Mouse (Mus musculus) limb, embryonic 12.5 days (tissue): Measurements from ENCODE around the gene Gtf2ird2. TPM values are rescaled to one million over a fixed set of nuclear protein-coding genes. Genes with fewer than 3 reads are reported as not detected.

Experiments used
- ATAC-seq: fragments of 200-750 bp; cut with Nextera tagmentation; 2 replicates; pipeline ENCODE4 v1.8.0; 2017; ENCODE audit warnings: low read depth, moderate TSS enrichment; ENCODE audit not compliant: insufficient number of reproducible peaks, insufficient read depth, low FRiP score, low TSS enrichment
- H3K27ac ChIP-seq: fragments of 300-500 bp; sonication (generic); 2 replicates; pipeline ENCODE4 v1.5.1; 2016; ENCODE audit warnings: mild to moderate bottlenecking, moderate library complexity
- H3K27me3 ChIP-seq: fragments of 300-500 bp; sonication (generic); 2 replicates; pipeline ENCODE4 v1.6.1; 2016; ENCODE audit warnings: mild to moderate bottlenecking, moderate library complexity
- H3K36me3 ChIP-seq: fragments of 300-500 bp; sonication (generic); 2 replicates; pipeline ENCODE4 v1.6.1; 2016; ENCODE audit warnings: mild to moderate bottlenecking, moderate library complexity
- H3K4me1 ChIP-seq: fragments of 300-500 bp; sonication (generic); replicated peaks from 2 replicates; pipeline ENCODE4 v1.6.1; 2016
- H3K4me2 ChIP-seq: fragments of 300-500 bp; sonication (generic); 2 replicates; pipeline ENCODE4 v1.6.1; 2016; ENCODE audit warnings: mild to moderate bottlenecking, moderate library complexity
- H3K4me3 ChIP-seq: fragments of 300-500 bp; sonication (generic); replicated peaks from 2 replicates; pipeline ENCODE4 v1.5.1; 2016; ENCODE audit warnings: mild to moderate bottlenecking
- H3K9ac ChIP-seq: fragments of 300-500 bp; sonication (generic); replicated peaks from 2 replicates; pipeline ENCODE4 v1.6.1; 2016; ENCODE audit warnings: mild to moderate bottlenecking, moderate library complexity
- H3K9me3 ChIP-seq: fragments of 300-500 bp; sonication (generic); 2 replicates; pipeline ENCODE4 v1.6.1; 2016; ENCODE audit warnings: mild to moderate bottlenecking, moderate library complexity
- WGBS: fragments of 180-500 bp; shearing (Covaris S2); methylation state at CpG from one replicate; pipeline ENCODE4 v1.1.7; 2016; 5-methylcytosine and 5-hydroxymethylcytosine counted together
- polyA plus RNA-seq: library from polyadenylated mRNA; unstranded; fragments of >200 nt; fragmentation: Nextera tagmentation; extraction: Ambion mirVana; gene quantifications from 2 replicates; pipeline ENCODE4 v1.2.1, GENCODE M21; 2016

The Gtf2ird2 gene
- polyA plus RNA-seq, 1 experiment from 2014 or later, result 13.2 TPM

- Histone ChIP-seq H3K9ac (no peak overlapping the region), H3K9me3 (no peaks in the 10 kb centered on the region), H3K27ac (no peak overlapping the region), H3K27me3 (no peaks in the 10 kb centered on the region), H3K4me1 (no peaks in the 10 kb centered on the region), H3K4me2 (no peak overlapping the region), H3K36me3 (peaks cover 98% of the 10 kb centered on the region), H3K4me3 (no peak overlapping the region)
- no peak for ATAC-seq
- WGBS, result 95% methylated on average over 3 of the region's 3 CpGs
These were observed 66.8 kb downstream of the Gtf2ird2 start for GRCm38 (mm10) chr5:134250601-134251000.

GRCm38 (mm10) chr5:134251083-134251482 lies 67.3 kb downstream of the Gtf2ird2 start:
- Histone ChIP-seq H3K27ac (no peak overlapping the region), H3K27me3 (no peaks in the 10 kb centered on the region), H3K9ac (no peak overlapping the region), H3K4me2 (no peak overlapping the region), H3K36me3 (peaks cover 98% of the 10 kb centered on the region), H3K4me1 (no peaks in the 10 kb centered on the region), H3K4me3 (no peak overlapping the region), H3K9me3 (no peaks in the 10 kb centered on the region)
- ATAC-seq, result no peak
- 95% methylated on average over 4 of the region's 4 CpGs for WGBS

- H3K9ac ChIP-seq, result no peak overlapping the region
- no peaks in the 10 kb centered on the region for H3K9me3 ChIP-seq
- no peaks in the 10 kb centered on the region for H3K27me3 ChIP-seq
- H3K4me2 ChIP-seq, result no peak overlapping the region
- no peak overlapping the region for H3K4me3 ChIP-seq
- 74% methylated on average over 3 of the region's 3 CpGs for WGBS
- H3K4me1 ChIP-seq, result no peaks in the 10 kb centered on the region
- no peak overlapping the region for H3K27ac ChIP-seq
- no peak for ATAC-seq
- peaks cover 96% of the 10 kb centered on the region for H3K36me3 ChIP-seq
These were observed 70.0 kb downstream of the Gtf2ird2 start for GRCm38 (mm10) chr5:134253806-134254205.

GRCm38 (mm10) chr5:134255294-134255693 lies 71.5 kb downstream of the Gtf2ird2 start:
- ATAC-seq, result no peak
- Histone ChIP-seq H3K4me2 (no peak overlapping the region), H3K9me3 (no peaks in the 10 kb centered on the region), H3K4me1 (no peaks in the 10 kb centered on the region), H3K27ac (no peak overlapping the region), H3K9ac (no peak overlapping the region), H3K27me3 (no peaks in the 10 kb centered on the region), H3K36me3 (peaks cover 98% of the 10 kb centered on the region), H3K4me3 (no peak overlapping the region)
- WGBS, result 92% methylated on average over 10 of the region's 10 CpGs

GRCm38 (mm10) chr5:134257349-134258031 lies 73.7 kb downstream of the Gtf2ird2 start:
- H3K9me3 ChIP-seq, result no peaks in the 10 kb centered on the region
- no peaks in the 10 kb centered on the region for H3K4me1 ChIP-seq
- ATAC-seq, result no peak
- no peak overlapping the region for H3K27ac ChIP-seq
- no peaks in the 10 kb centered on the region for H3K27me3 ChIP-seq
- H3K9ac ChIP-seq, result no peak overlapping the region
- no peak overlapping the region for H3K4me3 ChIP-seq
- H3K4me2 ChIP-seq, result no peak overlapping the region
- peaks cover 98% of the 10 kb centered on the region for H3K36me3 ChIP-seq
- 92% methylated on average over 13 of the region's 13 CpGs for WGBS

- Histone ChIP-seq H3K4me1 (no peaks in the 10 kb centered on the region), H3K4me2 (no peak overlapping the region), H3K9ac (no peak overlapping the region), H3K27me3 (no peaks in the 10 kb centered on the region), H3K36me3 (peaks cover 98% of the 10 kb centered on the region), H3K27ac (no peak overlapping the region), H3K9me3 (no peaks in the 10 kb centered on the region), H3K4me3 (no peak overlapping the region)
- ATAC-seq, result no peak
- WGBS, result 85% methylated on average over 4 of the region's 4 CpGs
These were observed 74.6 kb downstream of the Gtf2ird2 start for GRCm38 (mm10) chr5:134258395-134258794.

- Histone ChIP-seq H3K9me3 (no peaks in the 10 kb centered on the region), H3K36me3 (peaks cover 98% of the 10 kb centered on the region), H3K27ac (no peak overlapping the region), H3K9ac (no peak overlapping the region), H3K4me1 (no peaks in the 10 kb centered on the region), H3K4me3 (no peak overlapping the region), H3K27me3 (no peaks in the 10 kb centered on the region), H3K4me2 (no peak overlapping the region)
- no peak for ATAC-seq
- WGBS, result 97% methylated on average over 2 of the region's 2 CpGs
These were observed 75.1 kb downstream of the Gtf2ird2 start for GRCm38 (mm10) chr5:134258934-134259333.

- H3K4me1 ChIP-seq, result no peaks in the 10 kb centered on the region
- H3K4me3 ChIP-seq, result no peak overlapping the region
- H3K27me3 ChIP-seq, result no peaks in the 10 kb centered on the region
- no peak overlapping the region for H3K9ac ChIP-seq
- 92% methylated on average over 9 of the region's 9 CpGs for WGBS
- no peak overlapping the region for H3K4me2 ChIP-seq
- no peak overlapping the region for H3K27ac ChIP-seq
- no peaks in the 10 kb centered on the region for H3K9me3 ChIP-seq
- ATAC-seq, result no peak
- H3K36me3 ChIP-seq, result peaks cover 98% of the 10 kb centered on the region
These were observed 76.3 kb downstream of the Gtf2ird2 start for GRCm38 (mm10) chr5:134260001-134260636.

- Histone ChIP-seq H3K27ac (no peak overlapping the region), H3K4me1 (no peaks in the 10 kb centered on the region)
- ATAC-seq, result no peak
These were observed 82.1 kb downstream of the Gtf2ird2 start for GRCm38 (mm10) chr5:134265890-134266289.

GRCm38 (mm10) chr5:134266404-134266803 lies 82.6 kb downstream of the Gtf2ird2 start:
- no peak for ATAC-seq
- H3K4me3 ChIP-seq, result no peak overlapping the region
- H3K9ac ChIP-seq, result no peak overlapping the region
- H3K9me3 ChIP-seq, result no peaks in the 10 kb centered on the region
- H3K27ac ChIP-seq, result peak overlapping the region; percentile 29; the same call in 1 of the 2 replicates
- no peak overlapping the region for H3K4me2 ChIP-seq
- H3K36me3 ChIP-seq, result peaks cover 98% of the 10 kb centered on the region
- H3K4me1 ChIP-seq, result no peaks in the 10 kb centered on the region
- 90% methylated on average over 18 of the region's 18 CpGs for WGBS
- no peaks in the 10 kb centered on the region for H3K27me3 ChIP-seq

More at GRCm38 (mm10) chr5:134265890-134266289, 82.1 kb downstream of the Gtf2ird2 start:
- peaks cover 98% of the 10 kb centered on the region for H3K36me3 ChIP-seq
- H3K9ac ChIP-seq, result no peak overlapping the region
- H3K27me3 ChIP-seq, result no peaks in the 10 kb centered on the region
- no peaks in the 10 kb centered on the region for H3K9me3 ChIP-seq
- H3K4me2 ChIP-seq, result no peak overlapping the region
- 80% methylated on average over 2 of the region's 2 CpGs for WGBS
- no peak overlapping the region for H3K4me3 ChIP-seq

GRCm38 (mm10) chr5:134268751-134269150 lies 84.9 kb downstream of the Gtf2ird2 start:
- no peaks in the 10 kb centered on the region for H3K4me1 ChIP-seq
- H3K4me3 ChIP-seq, result no peak overlapping the region
- no peak overlapping the region for H3K9ac ChIP-seq
- H3K27ac ChIP-seq, result no peak overlapping the region
- WGBS, result 94% methylated on average over 8 of the region's 8 CpGs
- no peaks in the 10 kb centered on the region for H3K27me3 ChIP-seq
- H3K9me3 ChIP-seq, result no peaks in the 10 kb centered on the region
- no peak overlapping the region for H3K4me2 ChIP-seq
- H3K36me3 ChIP-seq, result peaks cover 98% of the 10 kb centered on the region
- no peak for ATAC-seq
